Mouse (Mus musculus) spleen, adult 2 months (tissue): ENCODE results near the gene Tmc6.

Experiments
- CTCF ChIP-seq: fragments of 200-500 bp; IDR thresholded peaks from 2 replicates; pipeline ENCODE4 v1.5.1; 2011; ENCODE audit warnings: mild to moderate bottlenecking, inconsistent platforms; ENCODE audit not compliant: insufficient read depth, insufficient read length, insufficient replicate concordance; ENCODE audit errors: extremely low read depth
- POLR2A ChIP-seq: fragments of 200-500 bp; IDR thresholded peaks from 2 replicates; pipeline ENCODE4 v1.6.1; 2011; ENCODE audit warnings: low read depth, low read length, inconsistent platforms

DNA sequence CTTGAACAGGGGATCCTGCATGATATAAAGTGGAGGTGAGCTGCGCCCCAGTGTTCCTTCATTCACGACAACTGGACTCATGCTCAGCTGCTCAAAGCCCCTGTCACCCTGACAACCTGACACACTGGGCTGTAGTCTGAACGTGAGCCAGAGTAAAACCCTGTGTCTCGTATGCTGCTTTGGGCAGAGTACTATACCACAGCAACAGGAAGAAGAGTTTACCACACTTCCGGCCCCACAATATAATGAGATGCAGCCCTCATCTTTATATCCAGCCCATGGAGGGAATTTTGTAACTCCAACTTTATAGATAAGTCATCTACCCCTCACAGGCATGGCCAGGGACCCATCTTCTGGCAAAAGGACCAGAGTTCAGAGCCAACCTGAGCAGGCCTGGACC lies 4.9 kb downstream of the Tmc6 start:
- TF ChIP-seq CTCF (no peak), POLR2A (no peak)
